ENCODE assay signal across 21 mouse cellular contexts in the genomic region with DNA sequence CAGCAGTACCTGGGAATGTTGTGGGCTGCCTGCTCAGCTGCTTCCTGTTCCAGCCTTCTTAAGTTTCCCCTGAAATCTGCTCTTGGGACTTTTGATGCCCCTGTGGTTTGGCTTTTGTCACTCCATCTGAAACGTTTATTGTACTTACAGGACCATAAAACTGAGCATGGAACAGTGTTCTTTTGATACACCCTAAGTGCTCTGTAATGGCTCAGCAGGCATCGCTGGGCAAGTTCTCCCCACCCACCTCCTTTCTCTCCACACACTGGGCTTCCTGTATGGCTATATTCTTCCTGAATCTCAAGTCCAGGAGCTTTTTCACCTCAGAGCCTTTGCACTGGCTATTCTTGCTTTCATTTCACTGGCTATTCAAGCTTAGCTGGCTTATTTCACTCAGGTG. TPM values are rescaled to one million over a fixed set of nuclear protein-coding genes. Genes with fewer than 3 reads are reported as not detected.
DNase-seq lines count a peak whose midpoint lies in the region; ATAC-seq lines count a peak whose summit lies in the region.
"Had no signal": no experiment of that assay in that cellular context is flagged by ENCODE, and none has a peak within 500 bp of the region (broad histone marks: within the 10 kb centered on the region; RNA-seq: fewer than 3 reads in every experiment).

No protein-coding gene starts in this region.

- 9% methylated on average over 2 of the region's 2 CpGs for WGBS in intestine, embryonic 15.5 days
- 8% methylated on average over 2 of the region's 2 CpGs for WGBS in kidney, embryonic 14.5 days

- H3K4me2 ChIP-seq in intestine, embryonic 15.5 days (replicated peaks), result no peak overlapping the region
- no peak overlapping the region for H3K4me2 ChIP-seq in kidney, embryonic 14.5 days (replicated peaks; ENCODE audit: low read depth, low read length)
- H3K4me2 ChIP-seq: embryonic facial prominence, embryonic 12.5 days; forebrain, embryonic 15.5 days; hindbrain, embryonic 12.5 days had no signal

- no peaks in the 10 kb centered on the region for H3K27me3 ChIP-seq in intestine, embryonic 15.5 days (replicated peaks)
- no peaks in the 10 kb centered on the region for H3K27me3 ChIP-seq in kidney, embryonic 14.5 days (ENCODE audit: control insufficient read depth, insufficient read depth, low read length)
- H3K27me3 ChIP-seq: embryonic facial prominence, embryonic 12.5 days; forebrain, embryonic 15.5 days; hindbrain, embryonic 12.5 days had no signal

- H3K9ac ChIP-seq in intestine, embryonic 15.5 days, result no peak overlapping the region
- no peak overlapping the region for H3K9ac ChIP-seq in kidney, embryonic 14.5 days (ENCODE audit: low read depth, low read length)
- H3K9ac ChIP-seq: embryonic facial prominence, embryonic 12.5 days; forebrain, embryonic 15.5 days; hindbrain, embryonic 12.5 days had no signal

- H3K4me1 ChIP-seq in intestine, embryonic 15.5 days (replicated peaks), result no peaks in the 10 kb centered on the region
- no peaks in the 10 kb centered on the region for H3K4me1 ChIP-seq in kidney, embryonic 14.5 days (ENCODE audit: control insufficient read depth, insufficient read depth, low read length)
- H3K4me1 ChIP-seq: embryonic facial prominence, embryonic 12.5 days; forebrain, embryonic 15.5 days; heart, embryonic 10.5 days; hindbrain, embryonic 12.5 days had no signal

- DNase-seq in ES-CJ7 (ENCODE audit: low read depth, low spot score) (peak; percentile 61), WW6 (ENCODE audit: low read depth, low spot score) (peak; percentile 49)
- DNase-seq in cerebellum, adult 18-20 months, result no peak
- DNase-seq in ovary, postnatal 10 days (ENCODE audit: low spot score), result no peak
- DNase-seq: adrenal gland, postnatal 10 days; cerebellum, adult 11 months; cerebellum, adult 9-10 months; cerebellum, postnatal 25 days; gastrocnemius, postnatal 36 days; heart, adult 11 months; heart, postnatal 10 days; heart, postnatal 4 days had no signal

- H3K36me3 ChIP-seq in intestine, embryonic 15.5 days, result no peaks in the 10 kb centered on the region
- no peaks in the 10 kb centered on the region for H3K36me3 ChIP-seq in kidney, embryonic 14.5 days (ENCODE audit: control insufficient read depth, insufficient read depth, low read length)
- H3K36me3 ChIP-seq: embryonic facial prominence, embryonic 12.5 days; forebrain, embryonic 15.5 days; heart, embryonic 10.5 days; hindbrain, embryonic 12.5 days had no signal

- no peak overlapping the region for H3K4me3 ChIP-seq in intestine, embryonic 15.5 days (replicated peaks)
- no peak overlapping the region for H3K4me3 ChIP-seq in kidney, embryonic 14.5 days (ENCODE audit: low read length)
- H3K4me3 ChIP-seq: embryonic facial prominence, embryonic 12.5 days; forebrain, embryonic 15.5 days; heart, embryonic 10.5 days; hindbrain, embryonic 12.5 days had no signal

- peak; percentile 85 for ATAC-seq in intestine, embryonic 15.5 days
- ATAC-seq in kidney, embryonic 14.5 days (ENCODE audit: low FRiP score, low TSS enrichment), result no peak
- ATAC-seq: forebrain, embryonic 15.5 days; hindbrain, embryonic 16.5 days had no signal

- no peak overlapping the region for H3K27ac ChIP-seq in intestine, embryonic 15.5 days
- H3K27ac ChIP-seq in kidney, embryonic 14.5 days (ENCODE audit: low read depth, low read length), result no peak overlapping the region
- H3K27ac ChIP-seq: embryonic facial prominence, embryonic 12.5 days; forebrain, embryonic 15.5 days; heart, embryonic 10.5 days; hindbrain, embryonic 12.5 days had no signal

- H3K9me3 ChIP-seq in intestine, embryonic 15.5 days, result no peaks in the 10 kb centered on the region
- H3K9me3 ChIP-seq in kidney, embryonic 14.5 days (ENCODE audit: control insufficient read depth, low read length), result no peaks in the 10 kb centered on the region
- H3K9me3 ChIP-seq: embryonic facial prominence, embryonic 12.5 days; forebrain, embryonic 15.5 days; heart, embryonic 10.5 days had no signal

RNA-seq across cellular contexts. Expression of gene Tnfrsf1b, which starts 18.1 kb away (rescaled TPM):
- 5.3 and 5.9 TPM in 2 replicates for polyA plus RNA-seq in intestine, embryonic 15.5 days (2015; fragmentation: Nextera tagmentation; extraction: Ambion mirVana)
- 0.97 and 3.0 TPM in 2 replicates for polyA plus RNA-seq in kidney, embryonic 14.5 days (2014; fragmentation: Nextera tagmentation; extraction: Ambion mirVana)

RNA-seq across cellular contexts. Expression of gene Tnfrsf8, which starts 50.2 kb away (rescaled TPM):
- polyA plus RNA-seq in intestine, embryonic 15.5 days (2015; fragmentation: Nextera tagmentation; extraction: Ambion mirVana), result 0.11 TPM in 1 of 2 replicates, not detected in the other
- 0.24 and 0.29 TPM in 2 replicates for polyA plus RNA-seq in kidney, embryonic 14.5 days (2014; fragmentation: Nextera tagmentation; extraction: Ambion mirVana)
- polyA plus RNA-seq: forebrain, embryonic 11.5 days; heart, embryonic 10.5 days; heart, embryonic 14.5 days had no signal

Comparison
In these comparisons a context has a peak if more than half of its experiments do, and no peak if none do; other contexts are left out.
1. DNase-seq: peak in ES-CJ7 (single experiment) and WW6 (single experiment); none in cerebellum, adult 18-20 months (0 of 2) and ovary, postnatal 10 days (single experiment).